Mouse (Mus musculus) thymus, adult 18-20 months (tissue): ENCODE results near the gene Olfr745.

ENCODE experiments used
- DNase-seq, 2 experiments: peaks; one replicate each; pipeline ENCODE4 v3.0.0; 2022; ENCODE audit warnings: mixed read lengths in 2 of 2

The Olfr745 gene

DNA sequence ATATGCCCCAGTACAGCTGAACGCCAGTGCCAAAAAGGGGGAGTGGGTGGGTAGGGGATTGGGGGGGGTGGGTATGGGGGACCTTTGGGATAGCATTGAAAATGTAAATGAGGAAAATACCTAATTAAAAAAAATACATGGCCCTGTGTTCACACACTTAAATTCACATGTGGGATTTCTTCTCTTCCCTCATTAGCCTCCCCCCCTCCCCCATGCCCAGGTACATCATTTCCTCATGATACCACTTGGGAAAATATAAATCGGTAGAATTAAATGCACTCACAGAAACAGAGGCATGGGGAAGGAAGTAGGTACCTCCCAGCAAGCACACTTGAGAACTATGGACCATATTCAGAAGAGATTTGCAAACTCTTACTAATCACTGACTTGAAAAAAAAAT is at the start of gene Olfr745:
Olfr745 (plus strand) TSS at position 301 of the 400 bp plus-strand sequence.
- no peak for DNase-seq

- DNase-seq = no peak
Observed at GRCm38 (mm10) chr14:50614579-50614978, 24.6 kb upstream of the Olfr745 start, which contains the start of gene Olfr744. Gene Olfr744, plus strand, starts transcription at chr14:50614879.

DNA sequence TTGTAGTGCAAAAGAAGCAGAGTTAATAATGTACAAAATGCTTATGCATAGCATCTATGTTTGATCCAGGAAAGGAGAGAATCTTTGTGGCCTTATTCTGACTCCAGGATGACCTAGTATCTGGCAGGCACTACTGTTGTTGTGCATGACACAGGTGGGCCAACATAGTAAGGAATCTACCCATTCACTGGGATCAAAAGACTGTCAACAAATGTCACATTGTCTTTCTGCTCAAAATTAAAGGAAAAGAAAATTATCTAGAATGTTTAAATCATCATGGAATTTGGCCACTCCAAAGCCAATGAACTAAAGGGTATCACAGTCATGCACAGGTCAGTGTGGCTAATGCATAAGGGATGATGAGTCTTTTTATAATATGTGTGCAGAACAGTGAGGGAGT is 7.6 kb downstream of the Olfr745 start, which contains the start of gene Olfr746:
Olfr746 (plus strand) TSS at position 301 of the 400 bp plus-strand sequence.
- no peak for DNase-seq

- DNase-seq = no peak
Observed at GRCm38 (mm10) chr14:50693106-50693505, 53.9 kb downstream of the Olfr745 start, which contains the start of gene Olfr747. Gene Olfr747, minus strand, starts transcription at chr14:50693206.
